Mouse (Mus musculus) embryo, embryonic 9.5 days (tissue): ENCODE results near the gene Dock2.
"Not testable (repeated sequence)": the region's sequence is repeated elsewhere in the genome, so short reads cannot be mapped to it uniquely, and the experiment has no call there.

Experiments
- DNase-seq: peaks from one replicate; pipeline ENCODE4 v3.0.0-alpha.2; 2017; ENCODE audit errors: extremely low spot score

The Dock2 gene

GRCm38 (mm10) chr11:34783587-34784043 is at the start of gene Dock2:
TSS of gene Dock2 (minus strand) at chr11:34783892.
- DNase-seq: no peak

GRCm38 (mm10) chr11:34832678-34833077 is 49.0 kb upstream of the Dock2 start:
- no peak for DNase-seq

DNA sequence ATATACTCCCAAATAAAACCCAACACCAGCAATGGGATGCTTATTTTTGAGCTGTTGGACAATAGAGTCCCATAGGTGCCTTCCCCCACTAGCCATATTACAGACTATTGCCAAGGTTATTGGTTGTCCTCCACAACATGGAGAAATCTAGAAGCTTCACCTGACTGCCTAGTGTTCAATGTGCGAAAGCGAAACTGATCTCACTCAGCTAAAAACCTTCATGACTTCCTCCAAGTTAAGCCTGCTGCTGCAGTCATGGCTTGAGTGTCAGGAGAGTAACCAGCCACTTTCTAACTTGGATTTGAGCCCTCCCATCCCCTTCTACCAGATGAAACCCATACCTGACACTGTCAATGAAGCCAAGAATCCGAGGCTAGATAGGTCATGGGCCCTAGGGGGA is 44.1 kb upstream of the Dock2 start:
- no peak for DNase-seq

DNA sequence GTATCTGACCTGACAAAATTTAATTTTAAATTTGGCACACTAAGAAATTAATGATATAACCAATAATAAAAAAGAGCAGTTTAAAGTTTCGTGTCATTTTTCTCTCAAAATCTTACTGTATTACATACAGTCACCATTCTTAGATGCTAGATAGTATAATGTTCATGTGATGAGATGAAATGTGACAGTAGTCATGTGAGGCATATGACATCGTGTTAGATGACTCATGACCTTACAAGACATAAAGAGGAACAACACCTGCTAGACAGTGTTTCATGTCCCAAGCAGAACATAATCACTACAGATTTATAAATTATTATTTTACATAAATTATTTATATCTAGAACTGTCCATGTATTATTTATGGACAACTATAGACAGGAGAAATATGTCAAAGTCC is 43.2 kb upstream of the Dock2 start:
- no peak for DNase-seq

GRCm38 (mm10) chr11:34824791-34825190 is 41.1 kb upstream of the Dock2 start:
- DNase-seq: no peak

GRCm38 (mm10) chr11:34814767-34815166 is 31.1 kb upstream of the Dock2 start:
- no peak for DNase-seq

DNA sequence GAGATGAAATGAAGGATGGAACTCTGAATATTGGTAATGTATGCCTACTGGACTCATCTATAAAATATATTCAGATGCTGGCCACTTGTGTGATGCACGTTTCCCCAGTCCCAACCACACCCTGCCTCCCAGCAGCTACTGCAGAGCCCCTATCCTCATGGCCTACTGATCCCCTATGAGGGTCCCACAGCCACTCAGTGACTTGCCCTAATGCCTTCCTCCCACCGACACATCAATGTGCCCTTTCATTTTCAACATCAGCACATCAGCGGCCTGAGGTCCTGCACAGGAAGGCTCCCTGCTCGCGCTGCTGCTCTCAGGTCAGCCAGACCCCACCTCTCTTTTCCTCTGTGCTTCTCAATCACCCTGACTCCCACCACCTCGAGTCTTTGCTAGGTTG is 30.6 kb upstream of the Dock2 start:
- no peak for DNase-seq

DNA sequence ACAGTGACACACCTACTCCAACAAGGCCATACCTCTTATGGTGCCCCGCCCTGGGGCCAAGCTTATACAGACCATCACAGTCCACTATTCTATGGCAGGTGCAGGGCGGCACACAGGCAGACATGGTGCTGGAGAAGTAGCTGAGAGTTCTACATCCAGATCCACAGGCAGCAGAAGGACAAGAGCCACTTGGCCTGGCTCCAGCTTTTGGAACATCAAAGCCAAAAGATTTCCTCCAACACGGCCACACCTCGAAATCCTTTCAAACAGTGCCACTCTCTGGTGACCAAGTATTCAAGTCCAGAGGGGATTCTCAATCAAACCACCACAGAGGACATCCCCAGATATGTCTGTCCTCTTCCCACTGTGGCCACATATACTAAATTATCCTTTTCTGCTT is 21.3 kb upstream of the Dock2 start:
- not testable (repeated sequence) for DNase-seq

DNA sequence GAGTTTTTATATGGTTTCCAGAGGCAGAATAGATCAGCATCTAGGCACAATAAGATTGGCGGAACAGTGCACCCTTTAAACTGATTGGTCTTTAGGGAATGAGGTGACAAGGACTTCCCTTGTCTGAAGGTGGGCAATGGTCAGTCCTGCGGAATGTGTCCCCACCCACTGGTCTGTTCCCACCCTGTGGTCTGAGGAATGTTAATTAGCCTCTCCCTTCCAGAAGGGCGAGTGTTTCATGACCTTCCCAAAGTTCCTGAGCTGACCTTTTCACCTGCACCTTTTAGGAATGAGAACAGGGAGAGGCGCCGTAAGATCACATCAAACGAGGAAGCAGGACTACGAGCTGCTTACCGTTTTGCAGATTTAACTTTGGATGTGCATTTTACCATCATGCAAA is 14.4 kb upstream of the Dock2 start:
- DNase-seq: not testable (repeated sequence)

DNA sequence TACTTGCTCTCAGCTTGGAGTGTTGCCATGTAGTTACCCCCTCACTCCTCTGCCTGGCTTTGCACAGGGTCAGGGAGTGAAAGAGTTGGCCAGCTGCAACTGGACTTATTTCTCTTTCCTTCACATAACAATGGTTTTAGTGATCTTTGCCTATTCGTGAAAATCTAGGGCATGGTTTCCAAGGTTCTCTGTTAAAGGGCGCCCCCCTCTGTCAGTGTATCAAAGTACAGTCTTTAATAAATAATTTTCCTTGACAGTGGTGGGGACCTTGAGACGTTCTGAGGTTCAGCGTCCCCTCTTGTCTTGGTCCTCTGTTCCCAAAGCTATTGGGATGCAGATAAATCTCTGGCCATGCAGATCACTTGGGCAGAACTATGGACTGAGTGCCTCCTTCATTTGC is 12.4 kb upstream of the Dock2 start:
- peak; percentile 19 for DNase-seq

GRCm38 (mm10) chr11:34791872-34792271 is 8.2 kb upstream of the Dock2 start:
- no peak for DNase-seq

DNA sequence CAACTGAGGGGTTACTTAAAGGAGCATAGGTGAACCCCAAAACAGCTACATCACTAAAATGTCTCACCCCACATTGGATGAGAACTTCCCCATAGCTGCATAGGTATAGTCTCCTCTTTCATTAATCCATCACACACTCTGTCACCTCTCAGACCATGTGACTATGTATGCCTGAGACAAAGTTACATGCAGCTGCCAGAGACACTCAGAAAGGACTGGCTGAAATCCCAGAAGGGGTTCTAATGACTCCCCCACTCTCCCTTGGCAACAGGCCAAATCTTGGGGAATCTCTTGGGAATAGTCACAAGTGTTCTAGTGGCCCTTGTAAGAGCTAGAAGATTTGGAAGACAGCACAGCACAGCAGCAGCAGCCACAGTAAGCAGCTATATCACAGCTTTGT is 1.2 kb upstream of the Dock2 start:
- no peak for DNase-seq

DNA sequence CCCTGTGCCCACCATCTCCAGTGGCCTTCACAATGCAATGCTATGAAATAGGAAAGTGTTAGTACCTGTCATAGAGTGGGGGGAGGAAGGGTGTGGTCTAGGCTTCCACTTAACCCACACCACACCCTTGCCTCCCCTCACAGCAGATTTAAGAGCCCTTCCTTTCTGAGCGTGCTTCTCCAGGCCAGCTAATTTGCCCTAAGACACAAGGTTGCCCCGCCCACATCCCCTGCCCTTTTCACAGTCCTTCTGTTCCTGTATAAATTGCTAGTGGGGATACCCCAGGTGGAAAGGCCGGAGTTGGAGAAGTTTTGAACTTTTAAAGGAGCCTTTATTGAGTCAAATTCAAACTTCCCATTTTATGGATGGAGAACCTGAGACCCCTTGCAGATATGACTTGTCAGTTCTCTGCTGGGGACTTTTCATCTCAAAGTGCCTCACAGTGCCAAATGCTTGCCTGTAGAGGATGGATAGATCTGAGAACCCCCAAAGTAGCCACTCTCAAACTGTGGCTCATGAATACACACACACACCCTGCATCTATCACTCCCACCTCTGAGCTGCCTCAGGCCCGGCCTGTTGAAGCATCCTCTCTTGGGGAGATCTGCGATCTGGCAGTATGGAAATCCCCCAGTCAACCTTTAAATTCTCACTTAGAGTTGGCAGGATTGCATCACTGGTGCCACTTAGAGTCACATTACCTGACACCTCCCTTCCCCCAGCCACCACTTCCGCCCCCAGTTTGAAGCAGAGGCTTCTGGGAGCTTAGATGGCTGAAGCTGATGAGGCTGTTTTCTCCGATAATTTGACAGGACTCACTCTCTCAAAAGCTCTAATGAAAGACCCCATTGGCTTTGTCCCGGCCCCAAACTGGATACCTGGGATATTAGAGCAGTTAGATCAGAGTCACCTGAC is 919 bp downstream of the Dock2 start:
- DNase-seq: no peak

GRCm38 (mm10) chr11:34780786-34781185 is 2.9 kb downstream of the Dock2 start:
- DNase-seq: no peak

GRCm38 (mm10) chr11:34779966-34780365 is 3.7 kb downstream of the Dock2 start:
- DNase-seq: no peak

GRCm38 (mm10) chr11:34778351-34778750 is 5.3 kb downstream of the Dock2 start:
- no peak for DNase-seq

DNA sequence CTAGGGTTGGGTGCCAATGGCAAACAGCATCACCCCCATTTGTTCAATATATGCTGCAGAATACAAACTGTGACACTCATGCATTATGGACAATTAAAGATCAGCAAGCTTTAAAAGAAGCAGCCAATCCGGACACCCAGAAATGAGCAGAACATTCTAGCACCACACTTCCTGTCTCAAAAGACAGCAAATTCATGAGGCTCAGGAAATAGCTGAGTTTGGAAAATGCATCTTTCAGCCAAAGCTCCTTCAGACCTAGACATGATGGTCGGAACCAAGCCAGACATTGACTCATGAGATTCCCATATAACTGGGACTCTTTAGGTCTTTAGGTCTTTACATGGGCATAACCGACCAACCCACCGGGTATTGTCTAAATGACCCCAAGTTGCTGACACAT is 6.2 kb downstream of the Dock2 start:
- DNase-seq: no peak

DNA sequence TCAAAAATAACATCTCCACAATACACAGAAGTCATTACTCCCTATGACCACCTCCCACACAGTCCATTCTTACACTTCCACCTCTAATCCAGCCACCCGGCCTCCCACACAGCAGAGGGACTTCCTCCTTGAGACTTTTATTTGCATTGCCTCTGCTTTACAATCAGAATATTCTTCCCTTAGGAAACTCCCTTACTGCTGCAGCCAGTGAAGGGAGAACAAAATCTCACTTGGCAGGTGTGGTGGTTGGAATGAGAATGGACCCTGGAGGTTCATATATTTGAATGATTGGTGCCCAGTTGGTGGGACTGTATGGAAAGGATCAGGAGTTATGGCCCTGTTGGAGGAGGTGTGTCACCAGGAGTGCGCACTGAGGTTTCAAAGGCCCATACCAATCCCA is 7.6 kb downstream of the Dock2 start:
- DNase-seq: no peak

- no peak for DNase-seq
Measured at GRCm38 (mm10) chr11:34774636-34775035, 9.1 kb downstream of the Dock2 start.

- DNase-seq: no peak
Measured at GRCm38 (mm10) chr11:34773304-34773895, 10.3 kb downstream of the Dock2 start.

DNA sequence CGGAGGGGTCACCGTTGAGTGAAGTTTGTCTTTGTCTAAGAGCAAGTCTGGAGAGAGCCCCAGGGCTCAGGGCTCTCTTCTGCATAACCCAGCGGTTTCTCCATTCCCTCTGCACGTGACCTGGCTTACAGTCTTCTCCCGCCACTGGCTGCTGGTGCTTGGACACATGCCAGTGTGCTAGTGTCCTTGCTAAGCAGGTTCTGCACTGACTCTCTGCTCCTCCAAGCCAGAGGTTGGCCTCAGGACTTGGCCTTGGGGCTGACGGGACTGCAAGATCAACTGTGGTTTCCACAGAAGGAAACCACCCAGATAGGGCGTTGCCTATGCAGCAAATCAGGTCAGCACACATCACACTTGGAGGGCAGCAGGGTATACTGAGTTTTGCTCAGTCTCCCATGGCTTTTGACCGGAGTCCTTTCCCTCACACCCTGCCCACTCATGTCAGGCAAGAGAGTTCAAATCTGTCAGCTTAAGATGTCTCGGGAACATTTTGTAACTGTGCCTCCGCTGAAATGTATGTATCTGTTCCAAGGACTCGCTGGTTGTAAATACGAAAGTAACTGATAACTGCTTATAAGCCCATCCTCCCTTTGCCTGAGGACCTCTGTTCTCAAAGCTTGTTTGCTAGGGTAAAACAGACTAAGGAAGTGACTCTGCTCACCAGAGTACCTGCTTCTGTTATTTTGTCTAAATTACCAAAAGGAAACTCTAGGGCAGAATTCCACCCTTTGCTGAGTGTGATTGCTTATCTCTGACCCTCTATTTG is 12.3 kb downstream of the Dock2 start:
- DNase-seq: peak; percentile 33

DNA sequence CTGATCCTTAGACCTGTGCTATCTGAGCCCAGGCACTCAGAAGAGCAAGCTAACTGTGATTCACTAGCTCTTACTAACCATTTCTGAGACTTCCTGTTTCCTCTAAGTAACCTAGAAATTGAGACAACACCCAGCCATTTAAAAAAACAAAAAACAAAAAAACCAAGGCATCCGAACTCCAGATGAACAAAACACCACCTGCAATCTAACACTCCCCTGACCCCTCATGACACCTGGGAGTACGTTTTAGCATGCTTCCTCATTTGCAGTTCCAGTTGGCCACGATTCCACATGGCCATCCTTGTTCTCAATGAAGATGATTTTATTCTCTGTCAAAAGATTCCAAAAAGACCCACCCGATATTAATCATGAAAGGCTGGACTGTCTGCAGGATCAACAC is 13.0 kb downstream of the Dock2 start:
- no peak for DNase-seq
